Mouse (Mus musculus) ES-Bruce4 (cell line): Measurements from ENCODE around the gene Gad2. TPM values are rescaled to one million over a fixed set of nuclear protein-coding genes. Genes with fewer than 3 reads are reported as not detected.

ENCODE experiments used
- H3K27ac ChIP-seq: 2 replicates; pipeline ENCODE4 v1.5.1; 2012; ENCODE audit warnings: low read length, inconsistent platforms; ENCODE audit not compliant: insufficient read depth
- H3K27me3 ChIP-seq: 2 replicates; pipeline ENCODE4 v1.6.1; 2012; ENCODE audit warnings: mild to moderate bottlenecking, low read length, inconsistent platforms; ENCODE audit not compliant: control insufficient read depth, poor library complexity, insufficient read depth, severe bottlenecking
- H3K36me3 ChIP-seq: 2 replicates; pipeline ENCODE4 v1.6.1; 2012; ENCODE audit warnings: inconsistent platforms, mild to moderate bottlenecking, low read length, moderate library complexity; ENCODE audit not compliant: control insufficient read depth, poor library complexity, insufficient read depth, severe bottlenecking
- H3K4me1 ChIP-seq: one replicate; pipeline ENCODE4 v1.8.1; 2011; ENCODE audit warnings: low read length; ENCODE audit not compliant: control insufficient read depth, insufficient read depth
- H3K4me3 ChIP-seq: 2 replicates; pipeline ENCODE4 v1.5.1; 2011; ENCODE audit warnings: low read depth, mild to moderate bottlenecking, low read length
- H3K9ac ChIP-seq: 2 replicates; pipeline ENCODE4 v1.6.1; 2012; ENCODE audit warnings: low read depth, mild to moderate bottlenecking, inconsistent platforms; ENCODE audit not compliant: poor library complexity, severe bottlenecking
- H3K9me3 ChIP-seq: replicated peaks from 2 replicates; pipeline ENCODE4 v1.6.1; 2012; ENCODE audit warnings: mild to moderate bottlenecking, low read length, inconsistent platforms; ENCODE audit not compliant: control insufficient read depth, poor library complexity, insufficient read depth, severe bottlenecking
- CTCF ChIP-seq: IDR thresholded peaks from one replicate; pipeline ENCODE4 v1.8.1; 2011; ENCODE audit warnings: low read depth, low read length
- EP300 ChIP-seq: IDR thresholded peaks from 2 replicates; pipeline ENCODE4 v1.6.1; 2011; ENCODE audit warnings: low read depth, low read length; ENCODE audit not compliant: insufficient read depth
- POLR2A ChIP-seq: IDR thresholded peaks from one replicate; pipeline ENCODE4 v1.8.1; 2011; ENCODE audit warnings: low read length; ENCODE audit not compliant: insufficient read depth
- polyA plus RNA-seq: library from polyadenylated mRNA; stranded (reverse); fragments of >200 nt; gene quantifications from 2 replicates; pipeline ENCODE4 v1.2.4, GENCODE M21; 2011; ENCODE audit warnings: low read depth; ENCODE audit not compliant: missing spikeins, insufficient read depth, insufficient read length

Gad2 gene
- polyA plus RNA-seq, 1 experiment = 0.24 TPM

- H3K9ac ChIP-seq = no peak overlapping the region
- no peak overlapping the region for H3K4me3 ChIP-seq
- H3K27me3 ChIP-seq = no peaks in the 10 kb centered on the region; the same call in 1 of the 2 replicates
- no peaks in the 10 kb centered on the region for H3K4me1 ChIP-seq
- H3K9me3 ChIP-seq = no peaks in the 10 kb centered on the region
- no peak overlapping the region for H3K27ac ChIP-seq
- TF ChIP-seq POLR2A (no peak), CTCF (no peak), EP300 (no peak)
- H3K36me3 ChIP-seq = no peaks in the 10 kb centered on the region
These were observed 24.1 kb downstream of the Gad2 start for GRCm38 (mm10) chr2:22646134-22646533.

DNA sequence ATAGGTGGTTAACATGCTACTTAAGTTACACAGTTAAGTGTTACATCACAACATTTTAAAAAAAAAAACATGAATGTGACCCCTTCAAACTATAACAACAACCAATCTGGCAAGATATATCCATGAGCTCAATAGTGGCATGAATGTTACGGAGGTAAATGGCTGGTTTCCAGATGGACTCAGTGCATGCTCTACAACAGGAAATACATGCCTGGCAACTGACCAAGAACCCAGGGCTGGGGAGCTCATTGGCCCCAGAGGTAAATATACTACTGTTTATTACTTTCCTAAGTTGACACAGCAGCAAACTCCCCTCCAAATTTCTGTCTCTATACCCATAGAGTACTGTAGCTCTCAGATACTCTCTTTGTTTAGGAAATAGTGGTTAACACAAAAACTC lies 26.4 kb downstream of the Gad2 start:
- H3K9me3 ChIP-seq = no peaks in the 10 kb centered on the region
- H3K4me1 ChIP-seq = no peaks in the 10 kb centered on the region
- no peak overlapping the region for H3K4me3 ChIP-seq
- H3K36me3 ChIP-seq = no peaks in the 10 kb centered on the region
- no peak for TF ChIP-seq EP300
- TF ChIP-seq POLR2A = no peak
- no peak for TF ChIP-seq CTCF
- H3K27me3 ChIP-seq = no peaks in the 10 kb centered on the region
- no peak overlapping the region for H3K27ac ChIP-seq
- no peak overlapping the region for H3K9ac ChIP-seq

DNA sequence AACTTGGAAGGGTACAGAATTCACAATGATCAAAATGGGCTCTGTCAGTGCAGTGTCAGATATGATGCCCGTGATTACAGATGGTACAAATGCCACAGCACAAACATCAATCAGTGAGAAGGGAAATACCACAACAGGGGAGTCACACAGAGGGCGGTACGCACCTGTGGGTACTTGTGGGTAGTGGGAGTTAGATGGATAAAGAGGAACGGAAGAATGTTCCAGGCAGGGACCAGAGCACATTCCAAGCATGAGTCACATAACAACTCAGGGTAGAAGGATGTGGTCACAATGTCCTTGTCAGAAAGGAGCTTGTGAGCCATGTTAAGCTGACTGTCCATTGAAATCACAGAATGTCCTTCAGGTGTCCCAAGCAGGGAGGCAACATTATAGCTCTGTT lies 29.8 kb downstream of the Gad2 start:
- no peak for TF ChIP-seq CTCF
- no peak for TF ChIP-seq POLR2A
- TF ChIP-seq EP300 = no peak

GRCm38 (mm10) chr2:22663731-22664130 lies 41.7 kb downstream of the Gad2 start:
- Histone ChIP-seq H3K27me3 (no peaks in the 10 kb centered on the region; the same call in 1 of the 2 replicates), H3K9ac (no peak overlapping the region), H3K36me3 (no peaks in the 10 kb centered on the region), H3K27ac (no peak overlapping the region), H3K9me3 (peaks cover 5% of the 10 kb centered on the region; the same call in 1 of the 2 replicates), H3K4me3 (no peak overlapping the region), H3K4me1 (no peaks in the 10 kb centered on the region)
- TF ChIP-seq EP300 (no peak), POLR2A (no peak), CTCF (no peak)

More for the DNA sequence above, 29.8 kb downstream of the Gad2 start:
- Histone ChIP-seq H3K4me3 (no peak overlapping the region), H3K27me3 (no peaks in the 10 kb centered on the region), H3K9me3 (no peaks in the 10 kb centered on the region), H3K9ac (no peak overlapping the region), H3K27ac (no peak overlapping the region), H3K36me3 (no peaks in the 10 kb centered on the region), H3K4me1 (no peaks in the 10 kb centered on the region)

GRCm38 (mm10) chr2:22670415-22670814 lies 48.4 kb downstream of the Gad2 start:
- Histone ChIP-seq H3K27me3 (no peaks in the 10 kb centered on the region), H3K9me3 (no peaks in the 10 kb centered on the region), H3K4me3 (no peak overlapping the region), H3K36me3 (no peaks in the 10 kb centered on the region), H3K4me1 (no peaks in the 10 kb centered on the region), H3K27ac (no peak overlapping the region), H3K9ac (no peak overlapping the region)
- no peak for TF ChIP-seq EP300
- no peak for TF ChIP-seq CTCF
- no peak for TF ChIP-seq POLR2A

DNA sequence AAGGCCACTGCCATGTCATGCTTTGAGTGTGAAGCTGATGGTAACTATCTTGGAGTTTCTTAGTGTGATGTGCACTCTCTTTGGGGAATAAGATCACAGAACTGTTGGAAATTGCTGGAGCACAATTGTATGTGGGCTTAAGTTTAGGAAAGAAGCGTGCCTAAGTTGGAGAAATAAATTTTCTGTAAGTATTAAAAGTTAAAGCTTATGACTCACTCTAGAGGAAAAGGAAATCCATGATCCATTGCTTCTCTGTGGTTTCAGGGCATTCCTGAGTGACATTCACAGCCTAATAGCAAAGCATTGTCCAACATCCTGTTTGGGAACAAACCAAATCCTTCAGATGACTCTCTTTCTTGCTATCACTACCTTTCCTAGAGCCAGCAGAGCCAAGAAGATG lies 49.3 kb downstream of the Gad2 start:
- Histone ChIP-seq H3K9me3 (no peaks in the 10 kb centered on the region), H3K4me3 (no peak overlapping the region), H3K9ac (no peak overlapping the region), H3K27ac (no peak overlapping the region), H3K27me3 (no peaks in the 10 kb centered on the region), H3K4me1 (no peaks in the 10 kb centered on the region), H3K36me3 (no peaks in the 10 kb centered on the region)
- no peak for TF ChIP-seq CTCF
- TF ChIP-seq POLR2A = no peak
- TF ChIP-seq EP300 = no peak
